Mouse (Mus musculus): ENCODE data around the gene Jarid2.

Jarid2 gene

GRCm38 (mm10) chr13:44775396-44775795 is 46.1 kb downstream of the Jarid2 start:
- DNase-seq (ENCODE audit: low read depth, low spot score), result peak; percentile 52

GRCm38 (mm10) chr13:44780506-44780905 is 51.2 kb downstream of the Jarid2 start:
- DNase-seq (ENCODE audit: low read depth, low spot score), result no peak

- no peak for DNase-seq (ENCODE audit: low read depth, low spot score)
Observed at GRCm38 (mm10) chr13:44781126-44781525, 51.9 kb downstream of the Jarid2 start.

- DNase-seq (ENCODE audit: low read depth, low spot score), result no peak
Observed at GRCm38 (mm10) chr13:44784551-44784950, 55.3 kb downstream of the Jarid2 start.

GRCm38 (mm10) chr13:44786291-44786690 is 57.0 kb downstream of the Jarid2 start:
- peak; percentile 92 for DNase-seq (ENCODE audit: low read depth, low spot score)

GRCm38 (mm10) chr13:44788352-44789125 is 59.3 kb downstream of the Jarid2 start:
- no peak for DNase-seq (ENCODE audit: low read depth, low spot score)

- no peak for DNase-seq (ENCODE audit: low read depth, low spot score)
Observed at GRCm38 (mm10) chr13:44789982-44790381, 60.7 kb downstream of the Jarid2 start.

- DNase-seq (ENCODE audit: low read depth, low spot score), result no peak
Observed at GRCm38 (mm10) chr13:44792361-44792892, 63.2 kb downstream of the Jarid2 start.

- no peak for DNase-seq (ENCODE audit: low read depth, low spot score)
Observed at GRCm38 (mm10) chr13:44795891-44796290, 66.6 kb downstream of the Jarid2 start.

GRCm38 (mm10) chr13:44796775-44797174 is 67.5 kb downstream of the Jarid2 start:
- DNase-seq (ENCODE audit: low read depth, low spot score), result no peak

GRCm38 (mm10) chr13:44798280-44798679 is 69.0 kb downstream of the Jarid2 start:
- DNase-seq (ENCODE audit: low read depth, low spot score), result no peak

GRCm38 (mm10) chr13:44799166-44799565 is 69.9 kb downstream of the Jarid2 start:
- DNase-seq (ENCODE audit: low read depth, low spot score), result no peak

GRCm38 (mm10) chr13:44800059-44800458 is 70.8 kb downstream of the Jarid2 start:
- DNase-seq (ENCODE audit: low read depth, low spot score), result peak; percentile 79

- DNase-seq (ENCODE audit: low read depth, low spot score), result peak; percentile 66
Observed at GRCm38 (mm10) chr13:44804876-44805275, 75.6 kb downstream of the Jarid2 start.

GRCm38 (mm10) chr13:44808307-44808706 is 79.0 kb downstream of the Jarid2 start:
- DNase-seq (ENCODE audit: low read depth, low spot score), result peak; percentile 60

GRCm38 (mm10) chr13:44811021-44811420 is 81.7 kb downstream of the Jarid2 start:
- no peak for DNase-seq (ENCODE audit: low read depth, low spot score)

GRCm38 (mm10) chr13:44811601-44812000 is 82.3 kb downstream of the Jarid2 start:
- no peak for DNase-seq (ENCODE audit: low read depth, low spot score)

GRCm38 (mm10) chr13:44812381-44812780 is 83.1 kb downstream of the Jarid2 start:
- no peak for DNase-seq (ENCODE audit: low read depth, low spot score)

GRCm38 (mm10) chr13:44819400-44819799 is 90.1 kb downstream of the Jarid2 start:
- peak; percentile 70 for DNase-seq (ENCODE audit: low read depth, low spot score)

GRCm38 (mm10) chr13:44822578-44822977 is 93.3 kb downstream of the Jarid2 start:
- DNase-seq (ENCODE audit: low read depth, low spot score), result no peak

GRCm38 (mm10) chr13:44828903-44829302 is 99.6 kb downstream of the Jarid2 start:
- DNase-seq (ENCODE audit: low read depth, low spot score), result no peak

- no peak for DNase-seq (ENCODE audit: low read depth, low spot score)
Observed at GRCm38 (mm10) chr13:44832104-44832503, 102.8 kb downstream of the Jarid2 start.

GRCm38 (mm10) chr13:44832866-44833265 is 103.6 kb downstream of the Jarid2 start:
- DNase-seq (ENCODE audit: low read depth, low spot score), result no peak

Measured in brain, adult 2 months (tissue).